Mouse (Mus musculus): ENCODE results near the gene Cds2. TPM values are rescaled to one million over a fixed set of nuclear protein-coding genes. Genes with fewer than 3 reads are reported as not detected.
"Not testable (repeated sequence)": the region's sequence is repeated elsewhere in the genome, so short reads cannot be mapped to it uniquely, and the experiment has no call there.

Gene Cds2
- 17.0 and 28.7 TPM in 2 replicates for polyA plus RNA-seq (2015; fragmentation: Nextera tagmentation; extraction: Ambion mirVana)

GRCm38 (mm10) chr2:132262879-132263398 lies at the start of gene Cds2:
Gene Cds2, plus strand, starts transcription at chr2:132263148.
- Histone ChIP-seq H3K4me3 (replicated peaks) (peak within 1 kb of the TSS; percentile 66), H3K27me3 (replicated peaks) (no peaks in the 10 kb centered on the region), H3K36me3 (no peaks in the 10 kb centered on the region), H3K4me2 (peak within 1 kb of the TSS; percentile 64), H3K9me3 (no peaks in the 10 kb centered on the region), H3K27ac (peak within 1 kb of the TSS; percentile 58), H3K4me1 (peaks cover 12% of the 10 kb centered on the region; the same call in 1 of the 2 replicates), H3K9ac (peak within 1 kb of the TSS; percentile 58)
- under 1% methylated on average over 41 of the region's 49 CpGs for WGBS
- peak; percentile 99 for ATAC-seq (ENCODE audit: insufficient read depth, low FRiP score, low read depth)

DNA sequence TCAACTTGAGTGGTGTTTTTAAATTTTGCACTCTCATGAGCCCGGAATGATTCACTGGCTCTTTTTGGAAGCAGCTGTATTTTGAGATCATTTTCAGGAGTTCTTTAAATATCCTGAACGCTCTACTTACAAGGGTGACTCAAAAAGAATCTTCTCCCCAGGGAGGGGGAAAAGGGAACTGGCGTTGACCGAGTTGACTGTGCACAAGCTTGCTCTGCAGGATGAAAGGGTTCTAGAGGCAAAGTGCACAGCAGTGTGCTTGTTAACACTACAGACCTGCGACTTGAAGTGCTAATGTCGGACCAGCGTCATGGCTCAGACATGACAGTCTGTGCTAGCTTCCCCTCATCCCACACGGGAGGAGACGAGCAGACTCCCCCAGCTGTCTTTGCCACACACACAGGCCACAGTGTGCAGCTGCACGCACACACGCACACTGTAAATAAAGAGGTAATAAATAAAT lies 41.3 kb upstream of the Cds2 start:
- no peaks in the 10 kb centered on the region for H3K36me3 ChIP-seq
- H3K4me2 ChIP-seq, result no peak overlapping the region
- H3K27ac ChIP-seq, result no peak overlapping the region
- H3K9ac ChIP-seq, result no peak overlapping the region
- 50% methylated on average over 11 of the region's 11 CpGs for WGBS
- no peak for ATAC-seq (ENCODE audit: insufficient read depth, low FRiP score, low read depth)
- no peaks in the 10 kb centered on the region for H3K27me3 ChIP-seq (replicated peaks)
- H3K4me1 ChIP-seq, result no peaks in the 10 kb centered on the region
- H3K4me3 ChIP-seq (replicated peaks), result no peak overlapping the region
- no peaks in the 10 kb centered on the region for H3K9me3 ChIP-seq

DNA sequence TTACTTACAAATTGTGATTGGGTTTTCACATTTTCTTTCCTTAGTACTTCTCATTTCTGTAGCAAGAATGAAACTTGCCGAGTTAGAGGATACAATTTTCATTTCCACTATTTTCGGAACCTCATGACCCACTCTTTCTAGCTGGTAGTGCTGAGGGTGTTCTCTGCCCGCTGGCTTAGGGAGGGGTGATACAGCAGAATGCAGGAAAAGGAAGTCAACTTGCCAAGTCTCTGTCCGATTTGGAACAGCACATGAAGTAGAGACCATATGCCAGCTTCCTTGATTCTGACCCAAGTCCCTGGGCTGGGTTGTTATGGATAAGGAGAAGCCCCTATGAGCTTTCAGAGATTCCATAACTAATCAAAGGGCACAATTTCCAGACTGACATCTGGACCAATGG lies 38.6 kb upstream of the Cds2 start:
- 82% methylated on average over 4 of the region's 4 CpGs for WGBS
- Histone ChIP-seq H3K9ac (no peak overlapping the region), H3K36me3 (no peaks in the 10 kb centered on the region), H3K4me1 (no peaks in the 10 kb centered on the region), H3K4me2 (no peak overlapping the region), H3K9me3 (no peaks in the 10 kb centered on the region), H3K27ac (no peak overlapping the region), H3K27me3 (replicated peaks) (no peaks in the 10 kb centered on the region), H3K4me3 (replicated peaks) (no peak overlapping the region)
- no peak for ATAC-seq (ENCODE audit: insufficient read depth, low FRiP score, low read depth)

- H3K27ac ChIP-seq, result no peak overlapping the region
- 84% methylated on average over 3 of the region's 3 CpGs for WGBS
Measured at GRCm38 (mm10) chr2:132232413-132232945, 30.5 kb upstream of the Cds2 start.

DNA sequence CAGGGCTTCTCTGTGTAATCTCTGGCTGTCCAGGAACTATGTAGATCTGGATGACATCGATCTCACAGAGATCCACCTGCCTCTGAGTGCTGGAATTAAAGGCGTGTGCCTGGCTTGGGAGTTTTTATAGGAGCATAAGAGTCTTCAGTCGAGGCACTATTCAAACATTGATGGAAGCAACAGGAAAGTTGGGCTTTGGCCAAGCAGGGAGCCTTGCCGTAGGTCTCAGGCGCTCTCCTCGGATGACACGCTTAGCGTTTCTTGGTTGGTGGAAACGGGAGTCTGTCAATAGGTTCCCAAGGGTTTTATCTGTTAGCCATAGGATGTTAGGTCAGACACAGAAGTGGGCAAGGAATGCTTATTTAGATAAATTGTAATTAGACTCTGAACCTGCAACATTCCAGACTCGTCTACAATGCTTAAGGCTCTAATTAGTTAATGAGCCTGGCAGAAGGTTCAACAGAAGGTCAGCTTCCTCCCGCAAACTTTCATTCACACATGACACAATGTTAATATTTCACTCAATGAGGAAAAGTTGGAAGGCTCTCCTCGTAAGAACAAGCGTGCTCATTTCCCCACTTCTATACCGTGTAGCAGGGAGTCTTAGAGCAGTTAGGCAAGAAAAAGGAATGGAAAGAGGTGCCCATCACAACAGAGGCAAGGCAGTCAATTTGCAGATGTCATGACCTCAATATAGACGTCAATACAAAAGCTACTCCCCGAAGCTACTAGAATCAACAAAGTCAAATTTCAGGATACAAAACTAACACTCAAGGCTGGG lies 28.8 kb upstream of the Cds2 start:
- Histone ChIP-seq H3K9ac (no peak overlapping the region), H3K4me2 (no peak overlapping the region), H3K27ac (no peak overlapping the region), H3K4me3 (replicated peaks) (no peak overlapping the region), H3K36me3 (no peaks in the 10 kb centered on the region), H3K4me1 (no peaks in the 10 kb centered on the region), H3K9me3 (no peaks in the 10 kb centered on the region), H3K27me3 (replicated peaks) (no peaks in the 10 kb centered on the region)
- no peak for ATAC-seq (ENCODE audit: insufficient read depth, low FRiP score, low read depth)
- 55% methylated on average over 16 of the region's 16 CpGs for WGBS

More at GRCm38 (mm10) chr2:132232413-132232945, 30.5 kb upstream of the Cds2 start:
- Histone ChIP-seq H3K36me3 (no peaks in the 10 kb centered on the region), H3K4me1 (no peaks in the 10 kb centered on the region), H3K4me3 (replicated peaks) (no peak overlapping the region), H3K9ac (no peak overlapping the region), H3K27me3 (replicated peaks) (no peaks in the 10 kb centered on the region), H3K4me2 (no peak overlapping the region), H3K9me3 (no peaks in the 10 kb centered on the region)
- peak; percentile 27; the same call in 1 of the 2 replicates for ATAC-seq (ENCODE audit: insufficient read depth, low FRiP score, low read depth)

DNA sequence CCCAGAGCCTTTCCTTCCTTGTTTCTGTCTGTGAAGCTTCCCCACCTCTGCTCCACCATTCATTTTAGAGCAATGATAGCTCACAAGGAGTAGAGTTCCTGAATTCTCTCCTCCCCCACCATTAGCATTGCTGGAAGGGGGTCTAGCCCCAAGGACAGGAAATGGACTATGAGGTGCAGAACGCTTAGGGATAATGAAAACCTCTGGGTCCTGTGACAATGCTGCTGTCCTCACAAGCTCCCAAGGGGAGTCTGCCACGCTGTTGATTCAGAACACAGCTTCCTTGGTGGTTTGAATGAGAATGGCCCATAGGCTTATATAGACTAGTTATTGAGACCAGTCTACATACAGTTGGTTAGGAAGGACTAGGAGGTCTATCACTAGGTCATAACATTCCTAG lies 27.7 kb upstream of the Cds2 start:
- no peaks in the 10 kb centered on the region for H3K27me3 ChIP-seq (replicated peaks)
- no peak overlapping the region for H3K4me2 ChIP-seq
- no peak for ATAC-seq (ENCODE audit: insufficient read depth, low FRiP score, low read depth)
- no peak overlapping the region for H3K9ac ChIP-seq
- WGBS, result 44% methylated on average over 2 of the region's 2 CpGs
- no peaks in the 10 kb centered on the region for H3K36me3 ChIP-seq
- H3K4me3 ChIP-seq (replicated peaks), result no peak overlapping the region
- no peaks in the 10 kb centered on the region for H3K9me3 ChIP-seq
- no peaks in the 10 kb centered on the region for H3K4me1 ChIP-seq
- no peak overlapping the region for H3K27ac ChIP-seq

- Histone ChIP-seq H3K27me3 (replicated peaks) (no peaks in the 10 kb centered on the region), H3K4me2 (no peak overlapping the region), H3K36me3 (no peaks in the 10 kb centered on the region), H3K9me3 (no peaks in the 10 kb centered on the region), H3K4me3 (replicated peaks) (no peak overlapping the region), H3K9ac (no peak overlapping the region), H3K27ac (no peak overlapping the region), H3K4me1 (no peaks in the 10 kb centered on the region)
- WGBS, result 75% methylated on average over 7 of the region's 7 CpGs
- peak; percentile 45; the same call in 1 of the 2 replicates for ATAC-seq (ENCODE audit: insufficient read depth, low FRiP score, low read depth)
Measured at GRCm38 (mm10) chr2:132235975-132236374, 27.0 kb upstream of the Cds2 start.

DNA sequence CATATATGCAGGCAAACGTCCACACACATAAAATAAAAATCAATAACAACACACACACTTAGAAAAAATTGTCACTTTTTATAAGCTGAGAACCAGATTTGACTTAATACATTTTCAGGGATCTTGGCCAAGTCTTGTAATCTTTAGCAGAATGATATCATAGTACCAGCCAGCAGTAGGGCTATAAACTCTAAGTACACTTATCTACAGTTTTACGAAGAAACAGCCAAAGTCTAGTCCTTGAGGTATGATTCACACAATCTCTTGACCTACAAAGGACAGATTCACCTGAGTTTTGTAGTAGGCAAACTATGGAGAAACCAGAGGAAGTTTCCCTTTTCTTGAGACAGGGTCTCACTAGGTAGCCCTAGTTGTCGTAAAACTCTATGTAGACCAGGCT lies 23.5 kb upstream of the Cds2 start:
- H3K9me3 ChIP-seq; H3K4me1 ChIP-seq; H3K4me3 ChIP-seq (replicated peaks); ATAC-seq (ENCODE audit: insufficient read depth, low FRiP score, low read depth); H3K27me3 ChIP-seq (replicated peaks); H3K9ac ChIP-seq; H3K36me3 ChIP-seq; H3K27ac ChIP-seq; H3K4me2 ChIP-seq: not testable (repeated sequence)
- WGBS, result 80% methylated on average over 3 of the region's 3 CpGs

DNA sequence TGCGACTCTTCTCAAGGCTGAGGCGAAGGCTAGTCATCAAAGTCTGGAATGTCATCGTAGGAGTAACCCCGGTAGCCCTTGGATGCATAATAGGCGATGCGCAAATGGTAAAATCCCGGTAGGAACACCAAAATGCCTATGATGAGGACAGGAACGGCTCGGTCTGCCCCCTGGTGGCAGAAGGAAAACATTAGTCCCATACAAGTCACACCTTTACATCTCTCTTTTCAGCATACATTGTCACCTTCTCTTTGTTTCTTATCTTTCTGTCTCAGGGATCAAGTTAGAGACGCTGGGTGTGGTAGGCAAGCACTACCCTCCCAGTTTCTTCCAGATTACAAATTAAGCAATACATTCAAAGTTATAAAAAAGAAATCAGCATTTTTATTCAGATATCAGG lies 22.5 kb upstream of the Cds2 start:
- not testable (repeated sequence) for ATAC-seq (ENCODE audit: insufficient read depth, low FRiP score, low read depth); H3K4me2 ChIP-seq
- 22% methylated on average over 9 of the region's 10 CpGs for WGBS

DNA sequence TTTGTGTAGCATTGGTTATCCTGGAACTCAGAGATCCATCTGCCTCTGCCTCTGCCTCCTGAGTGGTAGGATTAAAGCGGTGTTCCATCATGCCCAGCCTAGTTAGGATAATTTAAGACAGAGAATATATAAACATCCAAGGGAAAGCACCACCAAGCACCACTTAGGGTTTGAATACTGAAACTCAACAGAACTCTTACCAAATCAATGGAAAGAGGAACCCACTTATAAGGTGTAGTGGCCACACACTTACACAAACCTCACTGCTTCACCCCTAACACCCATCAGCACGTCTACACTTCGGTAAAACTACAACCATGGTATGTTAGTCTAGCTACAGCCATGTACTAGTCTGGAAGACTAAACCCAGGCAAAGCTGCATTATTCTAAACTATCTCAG lies 19.6 kb upstream of the Cds2 start:
- Histone ChIP-seq H3K9me3 (no peaks in the 10 kb centered on the region), H3K4me3 (replicated peaks) (no peak overlapping the region), H3K4me1 (peaks cover 6% of the 10 kb centered on the region), H3K4me2 (no peak overlapping the region), H3K36me3 (peaks cover 9% of the 10 kb centered on the region), H3K9ac (no peak overlapping the region), H3K27ac (no peak overlapping the region), H3K27me3 (replicated peaks) (no peaks in the 10 kb centered on the region)
- WGBS, result 90% methylated on average over 3 of the region's 3 CpGs
- ATAC-seq (ENCODE audit: insufficient read depth, low FRiP score, low read depth), result no peak

More for the DNA sequence above, 22.5 kb upstream of the Cds2 start:
- H3K9ac ChIP-seq; H3K27ac ChIP-seq; H3K4me3 ChIP-seq (replicated peaks); H3K9me3 ChIP-seq; H3K27me3 ChIP-seq (replicated peaks); H3K4me1 ChIP-seq; H3K36me3 ChIP-seq: not testable (repeated sequence)

- Histone ChIP-seq H3K36me3 (peaks cover 8% of the 10 kb centered on the region), H3K27ac (peak within 1 kb of the TSS; percentile 84), H3K9me3 (no peaks in the 10 kb centered on the region), H3K4me1 (peaks cover 21% of the 10 kb centered on the region), H3K27me3 (replicated peaks) (no peaks in the 10 kb centered on the region), H3K4me3 (replicated peaks) (peak within 1 kb of the TSS; percentile 66), H3K4me2 (peak within 1 kb of the TSS; percentile 87), H3K9ac (peak within 1 kb of the TSS; percentile 52; the same call in 1 of the 2 replicates)
- 6% methylated on average over 50 of the region's 50 CpGs for WGBS
- peak; percentile 94 for ATAC-seq (ENCODE audit: insufficient read depth, low FRiP score, low read depth)
Measured at GRCm38 (mm10) chr2:132247539-132248313, 15.2 kb upstream of the Cds2 start, which contains the start of gene Tmem230. Gene Tmem230, minus strand, starts transcription at chr2:132247807.
